Mouse (Mus musculus): ENCODE results near the gene AI481877.

DNA sequence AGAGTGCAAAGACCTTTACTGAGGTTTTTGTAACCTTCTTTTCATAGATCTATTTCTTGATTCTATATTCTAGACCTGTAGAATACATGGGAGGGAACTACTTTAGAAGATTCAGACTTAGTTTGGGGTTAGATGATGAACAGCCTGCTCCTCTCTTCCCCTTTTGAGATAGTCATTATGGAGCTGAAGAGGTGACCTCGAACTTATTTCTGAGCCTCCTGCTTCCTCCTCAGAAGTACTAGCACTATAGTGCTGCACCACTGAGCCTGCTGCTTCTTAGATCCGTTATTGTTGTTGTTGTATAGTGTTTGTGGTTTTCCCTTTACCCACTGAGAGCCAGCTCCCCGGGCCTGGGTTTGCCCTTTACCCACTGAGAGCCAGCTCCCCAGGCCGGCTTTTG, 129.1 kb downstream of the AI481877 start:
- TF ChIP-seq CTCF (conservative IDR thresholded peaks at IDR 0.05; ENCODE audit: insufficient read depth, insufficient read length, low read depth, low read length) (no peak), POLR2A (IDR thresholded peaks at IDR 0.05; ENCODE audit: low read depth, low read length) (no peak)
